Mouse (Mus musculus) liver, postnatal 0 days (tissue): ENCODE data around the gene Idh3g. TPM values are rescaled to one million over a fixed set of nuclear protein-coding genes. Genes with fewer than 3 reads are reported as not detected.
A peak's percentile ranks its signal among the peaks of the same experiment; 100 is the strongest.
"Not testable (repeated sequence)": the region's sequence is repeated elsewhere in the genome, so short reads cannot be mapped to it uniquely, and the experiment has no call there.

Source experiments
- ATAC-seq: fragments of 200-750 bp; cut with Nextera tagmentation; 2 replicates; pipeline ENCODE4 v1.8.0; 2017; ENCODE audit warnings: mild to moderate bottlenecking, moderate library complexity
- DNase-seq: peaks from one replicate; pipeline ENCODE4 v3.0.0-alpha.2; 2016
- H3K27ac ChIP-seq: fragments of 300-500 bp; sonication (generic); 2 replicates; pipeline ENCODE4 v1.5.1; 2014; ENCODE audit warnings: antibody characterized with exemption, moderate library complexity, mild to moderate bottlenecking, low read depth
- H3K27me3 ChIP-seq: fragments of 300-500 bp; sonication (generic); 2 replicates; pipeline ENCODE4 v1.6.1; 2014; ENCODE audit warnings: low read length, control low read depth, mixed read lengths; ENCODE audit not compliant: insufficient read depth
- H3K36me3 ChIP-seq: fragments of 300-500 bp; sonication (generic); replicated peaks from 2 replicates; pipeline ENCODE4 v1.6.1; 2014; ENCODE audit warnings: mild to moderate bottlenecking, control low read depth, low read length, moderate library complexity, mixed read lengths; ENCODE audit not compliant: insufficient read depth
- H3K4me1 ChIP-seq: fragments of 300-500 bp; sonication (generic); 2 replicates; pipeline ENCODE4 v1.6.1; 2014; ENCODE audit warnings: antibody characterized with exemption, mild to moderate bottlenecking, control low read depth; ENCODE audit not compliant: insufficient read depth
- H3K4me2 ChIP-seq: fragments of 300-500 bp; sonication (generic); 2 replicates; pipeline ENCODE4 v1.6.1; 2014; ENCODE audit warnings: low read depth, mild to moderate bottlenecking, low read length, moderate library complexity, mixed read lengths
- H3K4me3 ChIP-seq: fragments of 300-500 bp; sonication (generic); 2 replicates; pipeline ENCODE4 v1.5.1; 2014; ENCODE audit warnings: low read depth, low read length
- H3K9ac ChIP-seq: fragments of 300-500 bp; sonication (generic); replicated peaks from 2 replicates; pipeline ENCODE4 v1.6.1; 2014; ENCODE audit warnings: mild to moderate bottlenecking, moderate library complexity
- H3K9me3 ChIP-seq: fragments of 300-500 bp; sonication (generic); 2 replicates; pipeline ENCODE4 v1.6.1; 2016; ENCODE audit warnings: mild to moderate bottlenecking, control low read depth, low read length, mixed read lengths
- CTCF ChIP-seq: sonication (generic); IDR thresholded peaks from 2 replicates; pipeline ENCODE4 v1.5.1; 2016; ENCODE audit warnings: antibody characterized with exemption, low read depth
- EP300 ChIP-seq: IDR thresholded peaks from 2 replicates; pipeline ENCODE4 v1.6.1; 2016; ENCODE audit warnings: antibody characterized with exemption, low read depth, mild to moderate bottlenecking
- WGBS: fragments of 180-500 bp; shearing (Covaris S2); extraction: QIAGEN DNeasy Blood & Tissue Kit; methylation state at CpG from one replicate; pipeline ENCODE4 v1.1.7; 2014; ENCODE audit not compliant: insufficient replicate concordance; 5-methylcytosine and 5-hydroxymethylcytosine counted together
- polyA plus RNA-seq: library from polyadenylated mRNA; unstranded; fragments of >200 nt; fragmentation: Nextera tagmentation; extraction: Ambion mirVana; gene quantifications from 2 replicates; pipeline ENCODE4 v1.2.1, GENCODE M21; 2015

The Idh3g gene
- polyA plus RNA-seq, 1 experiment from 2014 or later: 88.1 TPM

DNA sequence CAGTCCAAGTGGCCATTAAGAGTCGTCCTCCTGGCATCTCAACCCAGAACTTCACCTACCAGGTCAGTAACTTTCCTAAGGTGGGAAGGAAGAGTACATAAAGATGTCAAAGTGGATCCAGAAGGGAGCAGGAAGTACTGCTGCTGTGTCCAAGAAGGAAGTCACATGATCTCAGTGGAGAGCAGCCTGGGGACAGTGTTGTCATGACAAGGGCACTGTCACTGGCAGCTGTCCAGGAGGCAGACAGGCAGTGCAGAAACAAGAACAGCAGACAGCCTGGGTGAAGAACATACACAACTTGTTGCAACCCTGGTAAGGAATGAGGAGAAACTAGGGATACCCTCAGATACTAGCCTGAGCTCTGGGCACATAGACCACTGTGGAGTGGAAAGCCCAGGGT, 21.4 kb downstream of the Idh3g start:
- Histone ChIP-seq H3K27ac (peak overlapping the region; percentile 39; the same call in 1 of the 2 replicates), H3K27me3 (no peaks in the 10 kb centered on the region), H3K36me3 (no peaks in the 10 kb centered on the region), H3K4me3 (no peak overlapping the region), H3K4me1 (no peaks in the 10 kb centered on the region), H3K4me2 (no peak overlapping the region), H3K9me3 (no peaks in the 10 kb centered on the region), H3K9ac (no peak overlapping the region)
- 31% methylated on average over 1 of the region's 1 CpGs for WGBS
- no peak for TF ChIP-seq CTCF
- TF ChIP-seq EP300: no peak
- ATAC-seq (peak; percentile 68), DNase-seq (peak; percentile 66)

DNA sequence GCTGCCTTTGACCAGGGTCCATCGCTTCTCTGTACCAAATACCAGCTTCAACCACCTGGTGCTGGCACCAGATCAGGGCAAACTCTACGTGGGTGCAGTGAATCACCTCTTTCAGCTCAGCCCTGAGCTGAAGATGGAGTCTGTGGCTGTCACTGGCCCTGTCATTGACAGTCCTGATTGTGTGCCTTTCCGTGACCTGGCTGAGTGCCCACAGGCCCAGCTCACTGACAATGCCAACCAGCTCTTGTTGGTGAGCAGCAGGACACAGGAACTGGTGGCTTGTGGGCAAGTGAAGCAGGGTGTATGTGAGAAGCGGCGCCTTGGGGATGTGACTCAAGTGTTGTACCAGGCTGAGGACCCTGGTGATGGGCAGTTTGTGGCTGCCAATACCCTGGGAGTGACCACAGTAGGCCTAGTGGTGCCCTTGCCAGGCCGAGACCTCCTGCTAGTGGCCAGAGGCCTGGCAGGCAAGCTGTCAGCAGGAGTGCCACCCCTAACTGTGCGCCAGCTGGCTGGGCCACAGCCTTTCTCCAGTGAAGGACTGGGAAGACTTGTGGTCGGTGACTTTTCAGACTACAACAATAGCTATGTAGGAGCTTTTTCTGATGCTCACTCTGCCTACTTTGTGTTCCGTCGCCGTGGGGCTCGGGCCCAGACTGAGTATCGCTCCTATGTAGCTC, 27.9 kb downstream of the Idh3g start:
- ATAC-seq: no peak
- H3K27me3 ChIP-seq: no peaks in the 10 kb centered on the region
- TF ChIP-seq EP300 (no peak), CTCF (no peak)
- no peak overlapping the region for H3K4me3 ChIP-seq
- 68% methylated on average over 13 of the region's 13 CpGs for WGBS
- H3K9ac ChIP-seq: no peak overlapping the region
- H3K9me3 ChIP-seq: no peaks in the 10 kb centered on the region
- H3K36me3 ChIP-seq: no peaks in the 10 kb centered on the region
- H3K4me2 ChIP-seq: no peak overlapping the region
- DNase-seq: no peak
- H3K27ac ChIP-seq: no peak overlapping the region
- H3K4me1 ChIP-seq: no peaks in the 10 kb centered on the region

DNA sequence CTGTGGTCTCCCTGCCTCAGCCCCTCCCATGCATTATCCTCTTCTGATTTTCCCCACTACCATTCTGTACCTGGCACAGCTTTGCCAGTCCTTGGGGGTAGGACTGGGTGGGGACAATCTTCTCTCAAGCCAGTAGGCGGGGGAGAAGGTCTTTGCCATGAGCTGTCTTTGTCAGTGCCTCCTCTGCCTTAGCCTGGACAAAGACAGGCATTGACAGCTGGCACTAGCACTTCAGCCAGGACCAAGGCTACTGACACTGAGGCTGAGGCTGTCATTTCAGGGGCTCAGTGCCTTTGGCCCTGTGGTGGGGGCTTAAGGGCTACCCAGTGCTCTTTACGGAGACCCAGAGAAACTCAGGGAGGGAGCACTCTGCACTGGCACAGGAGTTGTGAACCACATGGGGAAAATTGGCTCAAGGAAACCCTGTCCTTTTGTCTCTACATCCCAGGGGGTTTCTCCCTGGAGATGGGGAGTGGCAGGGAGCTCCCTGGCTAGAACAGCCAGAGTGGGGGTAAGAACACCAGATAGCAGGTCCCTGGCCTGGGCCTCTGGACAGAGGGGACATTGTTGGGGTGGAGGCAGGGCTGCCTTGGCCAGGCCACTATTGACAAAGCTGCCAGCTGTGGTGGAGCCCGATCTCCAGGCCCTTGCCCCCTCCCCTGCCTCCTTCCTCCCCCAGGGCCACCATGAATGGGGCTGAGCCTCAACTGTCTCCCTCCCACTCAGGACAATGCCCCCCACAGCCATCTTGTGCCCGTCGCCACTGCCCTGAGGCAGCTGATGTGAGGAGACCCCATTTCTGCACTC, 30.2 kb downstream of the Idh3g start, which contains the start of gene Plxnb3:
TSS of gene Plxnb3 (plus strand) at position 757 of the 807 bp plus-strand sequence.
- Histone ChIP-seq H3K36me3 (no peaks in the 10 kb centered on the region), H3K4me1 (no peaks in the 10 kb centered on the region), H3K27me3 (no peaks in the 10 kb centered on the region), H3K4me3 (no peak within 1 kb of the TSS), H3K9me3 (no peaks in the 10 kb centered on the region), H3K4me2 (no peak within 1 kb of the TSS), H3K9ac (no peak within 1 kb of the TSS), H3K27ac (no peak within 1 kb of the TSS)
- WGBS: 71% methylated on average over 5 of the region's 5 CpGs
- ATAC-seq (no peak), DNase-seq (no peak)
- TF ChIP-seq EP300 (no peak), CTCF (no peak)

DNA sequence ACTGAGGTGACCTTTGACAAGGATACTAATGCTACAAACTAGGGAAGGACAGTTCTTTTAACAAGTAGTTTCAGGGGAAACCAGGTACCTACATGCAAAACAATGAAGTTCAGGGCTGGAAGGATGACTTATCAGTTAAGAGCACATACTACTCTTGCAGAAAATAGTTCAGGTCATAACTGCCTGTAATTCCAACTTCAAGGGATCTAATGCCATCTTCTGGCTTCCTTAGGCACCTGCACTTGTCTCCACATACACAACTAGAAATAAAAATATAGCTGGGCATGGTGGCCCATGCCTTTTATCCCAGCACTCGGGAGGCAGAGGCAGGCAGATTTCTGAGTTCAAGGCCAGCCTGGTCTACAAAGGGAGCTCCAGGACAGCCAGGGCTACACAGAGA, 37.7 kb downstream of the Idh3g start:
- WGBS: 85% methylated on average over 1 of the region's 1 CpGs

DNA sequence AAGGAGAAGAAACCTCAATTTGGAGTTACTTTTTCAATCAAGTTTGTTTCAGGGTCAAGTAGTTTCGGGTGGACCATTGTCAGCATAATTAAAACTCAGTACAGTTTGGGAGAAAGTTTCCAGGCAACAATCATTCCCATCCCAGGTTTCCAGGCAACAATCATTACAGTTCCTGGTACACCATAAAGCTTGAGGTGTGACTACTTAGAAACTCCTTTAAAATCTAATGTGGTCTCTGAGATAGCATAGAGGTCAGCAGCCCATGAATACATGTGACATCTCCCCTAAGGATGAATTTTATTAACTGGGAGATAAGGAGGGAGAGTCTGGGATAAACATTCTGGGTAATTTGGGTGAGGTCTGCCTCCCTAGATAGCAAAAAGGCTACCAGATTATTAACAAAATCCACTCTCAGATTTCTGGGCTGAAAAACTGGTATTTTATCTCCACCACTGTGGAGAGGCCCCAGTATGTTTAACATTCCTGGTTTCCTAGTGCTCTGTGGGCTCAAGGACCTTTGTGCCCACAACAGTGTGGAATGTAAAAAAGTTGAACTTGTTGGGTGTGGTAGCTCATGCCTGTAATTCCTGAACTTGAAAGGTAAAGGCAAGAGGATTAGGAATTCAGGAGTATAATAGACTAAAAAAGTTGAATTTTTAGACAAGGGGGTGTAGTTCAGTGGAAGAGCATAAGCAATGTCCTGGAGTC, 41.8 kb downstream of the Idh3g start:
- Histone ChIP-seq H3K4me1 (no peaks in the 10 kb centered on the region), H3K9me3 (no peaks in the 10 kb centered on the region), H3K27me3 (no peaks in the 10 kb centered on the region), H3K4me3 (no peak overlapping the region), H3K36me3 (no peaks in the 10 kb centered on the region), H3K27ac (no peak overlapping the region), H3K9ac (no peak overlapping the region), H3K4me2 (no peak overlapping the region)
- no peak for DNase-seq
- 67% methylated on average over 1 of the region's 1 CpGs for WGBS
- no peak for ATAC-seq
- TF ChIP-seq EP300: no peak
- TF ChIP-seq CTCF: no peak

More for the DNA sequence above, 37.7 kb downstream of the Idh3g start:
- Histone ChIP-seq H3K27me3 (no peaks in the 10 kb centered on the region), H3K4me2 (no peak overlapping the region), H3K27ac (no peak overlapping the region), H3K9ac (no peak overlapping the region), H3K9me3 (no peaks in the 10 kb centered on the region), H3K36me3 (no peaks in the 10 kb centered on the region), H3K4me1 (no peaks in the 10 kb centered on the region), H3K4me3 (no peak overlapping the region)
- ATAC-seq: no peak
- DNase-seq: no peak
- no peak for TF ChIP-seq EP300
- TF ChIP-seq CTCF: peak; percentile 13; the same call in 1 of the 2 replicates

DNA sequence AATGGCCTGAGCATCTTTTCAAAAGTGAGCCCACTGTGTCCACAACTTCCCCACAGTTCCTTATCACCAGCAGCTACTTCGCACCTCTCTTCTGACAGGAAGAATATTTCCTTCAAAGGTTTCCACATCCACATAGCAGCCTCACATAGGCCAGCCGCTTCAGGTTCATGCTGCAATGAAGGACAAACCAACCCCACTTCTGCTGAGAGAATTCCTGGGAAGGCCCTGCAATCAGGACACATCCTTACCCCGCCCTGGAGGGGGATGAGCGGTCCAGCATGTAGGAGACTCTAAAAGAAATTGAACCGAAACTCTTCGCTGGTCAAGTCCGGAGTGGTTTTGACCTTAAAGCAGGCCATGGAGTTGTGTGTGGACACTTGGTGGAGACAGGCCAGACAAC, 46.9 kb downstream of the Idh3g start:
- 87% methylated on average over 7 of the region's 7 CpGs for WGBS
- ATAC-seq, H3K9ac ChIP-seq, H3K36me3 ChIP-seq, H3K27ac ChIP-seq, H3K4me3 ChIP-seq, H3K27me3 ChIP-seq, H3K4me1 ChIP-seq, H3K9me3 ChIP-seq, H3K4me2 ChIP-seq, DNase-seq: not testable (repeated sequence)
